Mouse (Mus musculus): ENCODE results near the gene Cela1.

Cela1 gene

GRCm38 (mm10) chr15:100635851-100636645 lies 51.7 kb downstream of the Cela1 start:
- DNase-seq (ENCODE audit: low read depth, low spot score), result no peak

DNA sequence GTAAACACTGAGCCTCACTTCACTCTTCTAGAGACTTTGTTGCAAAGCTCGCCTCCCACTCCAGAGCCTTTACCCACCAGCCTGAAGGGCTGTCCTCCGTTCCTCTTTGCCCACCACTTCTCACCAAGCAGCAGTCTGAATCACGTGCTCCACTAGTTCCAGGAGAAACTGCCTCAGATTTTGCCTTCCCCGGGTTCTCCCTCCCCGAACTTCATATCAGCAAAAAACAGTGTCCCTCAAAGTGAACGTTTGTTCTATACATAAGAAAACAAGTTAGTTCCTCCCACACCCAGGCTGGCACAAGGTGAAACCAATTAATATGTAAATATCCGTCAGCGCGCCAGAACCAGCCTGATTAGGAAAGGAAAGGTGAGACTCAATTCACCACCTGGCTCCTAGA lies 52.5 kb downstream of the Cela1 start:
- no peak for DNase-seq (ENCODE audit: low read depth, low spot score)

GRCm38 (mm10) chr15:100633341-100633740 lies 54.4 kb downstream of the Cela1 start:
- no peak for DNase-seq (ENCODE audit: low read depth, low spot score)

- DNase-seq (ENCODE audit: low read depth, low spot score), result no peak
Measured at GRCm38 (mm10) chr15:100632323-100632722, 55.4 kb downstream of the Cela1 start.

DNA sequence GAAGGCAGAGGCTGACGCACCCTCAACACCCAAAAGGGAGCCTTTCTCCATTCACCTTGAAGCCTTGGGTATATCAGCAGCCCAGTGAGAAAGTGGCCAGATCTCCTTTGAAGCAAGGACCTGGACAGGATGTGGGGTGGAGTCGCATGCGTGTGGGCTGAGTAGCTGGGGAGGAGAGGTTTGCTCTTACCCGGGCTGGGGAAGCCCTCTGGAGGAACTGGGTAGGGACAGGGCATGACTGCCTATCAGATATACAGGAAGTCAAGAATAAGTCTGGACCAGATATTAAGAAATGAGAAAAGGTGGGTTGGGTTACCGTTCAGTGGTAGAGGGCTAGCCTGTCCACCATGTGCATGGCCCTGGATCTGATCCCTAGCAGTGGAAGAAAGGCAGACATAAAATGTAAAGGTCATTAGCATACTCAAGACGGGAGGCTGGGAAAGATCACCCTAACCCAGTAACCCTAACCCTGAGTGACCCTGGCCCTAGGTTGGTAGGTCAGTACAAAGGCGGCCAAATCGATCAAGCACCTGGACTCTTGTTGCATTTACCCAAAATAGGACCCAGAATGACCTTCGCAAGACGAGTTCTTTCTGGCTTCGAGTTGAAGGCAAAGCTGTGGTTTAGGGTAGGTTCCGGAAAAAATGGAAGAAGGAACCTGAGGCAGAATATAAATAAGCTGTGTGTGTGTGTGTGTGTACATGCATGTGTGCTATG lies 56.1 kb downstream of the Cela1 start:
- no peak for DNase-seq (ENCODE audit: low read depth, low spot score)

GRCm38 (mm10) chr15:100630126-100630525 lies 57.6 kb downstream of the Cela1 start:
- DNase-seq (ENCODE audit: low read depth, low spot score), result no peak

- no peak for DNase-seq (ENCODE audit: low read depth, low spot score)
Measured at GRCm38 (mm10) chr15:100628797-100629196, 58.9 kb downstream of the Cela1 start.

- DNase-seq (ENCODE audit: low read depth, low spot score), result no peak
Measured at GRCm38 (mm10) chr15:100627774-100628370, 59.8 kb downstream of the Cela1 start.

DNA sequence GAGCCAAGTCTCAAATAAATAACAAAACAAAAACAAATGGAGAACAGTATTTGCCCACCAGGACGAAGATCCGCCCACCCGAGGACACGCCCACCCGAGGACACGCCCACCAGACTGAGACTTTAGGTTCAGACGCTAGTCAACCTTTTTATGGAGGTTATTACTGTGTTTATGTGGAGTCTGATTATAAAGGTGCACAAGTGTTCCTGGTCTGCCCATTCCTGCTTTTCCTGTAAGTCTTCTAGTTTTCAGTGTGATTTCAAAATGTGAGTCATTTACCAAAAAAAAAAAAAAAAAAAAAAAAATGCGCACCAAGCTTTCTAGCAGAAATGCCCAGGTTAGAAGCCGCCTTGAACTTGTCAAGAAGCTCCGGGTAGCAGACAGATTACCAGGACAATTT lies 60.4 kb downstream of the Cela1 start:
- DNase-seq (ENCODE audit: low read depth, low spot score), result no peak

DNA sequence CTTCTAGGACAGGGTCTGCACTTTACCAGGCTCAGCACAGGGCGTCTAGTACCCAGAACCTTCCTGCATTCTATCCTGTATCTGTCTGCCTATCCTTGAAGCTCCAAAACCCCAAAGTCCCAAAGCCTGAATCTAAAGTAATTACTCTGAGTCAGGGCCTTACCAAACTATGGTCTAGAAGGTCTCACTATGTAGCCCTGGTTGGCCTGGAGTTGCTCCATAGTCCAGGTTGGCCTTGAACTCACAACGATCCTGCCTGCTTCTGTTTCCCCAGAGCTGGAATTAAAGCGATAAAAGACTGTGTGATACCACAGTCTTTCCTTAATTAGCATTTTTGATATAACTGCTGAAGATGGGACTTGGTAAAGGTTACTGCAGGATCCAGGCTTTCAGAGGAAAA lies 63.3 kb downstream of the Cela1 start:
- DNase-seq (ENCODE audit: low read depth, low spot score), result no peak
